Mouse (Mus musculus) layer of hippocampus, adult 2 months (tissue): ENCODE measurements around the gene D3Ertd254e. TPM values are rescaled to one million over a fixed set of nuclear protein-coding genes. Genes with fewer than 3 reads are reported as not detected.
"Not testable (repeated sequence)": the region's sequence is repeated elsewhere in the genome, so short reads cannot be mapped to it uniquely, and the experiment has no call there.

Source experiments
- DNase-seq, 2 experiments: peaks; one replicate each; pipeline ENCODE4 v3.0.0; 2022; ENCODE audit warnings: low spot score in 2 of 2
- H3K27ac ChIP-seq: fragments of 200-600 bp; 2 replicates; pipeline ENCODE4 v1.8.1; 2022
- H3K4me3 ChIP-seq: fragments of 200-600 bp; 2 replicates; pipeline ENCODE4 v1.8.1; 2022; ENCODE audit warnings: mild to moderate bottlenecking
- CTCF ChIP-seq: fragments of 200-600 bp; conservative IDR thresholded peaks from 2 replicates; pipeline ENCODE4 v1.8.1; 2022; ENCODE audit warnings: antibody characterized with exemption, mild to moderate bottlenecking, moderate library complexity
- long read RNA-seq, 2 experiments: library from polyadenylated mRNA; stranded (forward); transcript quantifications; one replicate each; pipeline ENCODE4 v2.0.0; 2021; ENCODE audit warnings: borderline mapping rate in 2 of 2
- total RNA-seq, 2 experiments: library from RNA; stranded (reverse); gene quantifications; 2 replicates each; pipeline ENCODE4 v1.2.3; 2021

D3Ertd254e gene
- 10 to 100 TPM; 16.2 to 18.9 TPM for total RNA-seq
- long read RNA-seq, experiment 1, full-length matches to known transcripts: 7 of 9 reads
- long read RNA-seq, experiment 1, partial matches to known transcripts: 0 of 9 reads
- long read RNA-seq, experiment 1, other reads (novel, unspliced or antisense): 2 of 9 reads
- long read RNA-seq, experiment 2, full-length matches to known transcripts: 1 of 6 reads
- long read RNA-seq, experiment 2, partial matches to known transcripts: 0 of 6 reads
- long read RNA-seq, experiment 2, other reads (novel, unspliced or antisense): 5 of 6 reads

GRCm38 (mm10) chr3:36150934-36151686 is at the start of gene D3Ertd254e:
Gene D3Ertd254e, plus strand, starts transcription at chr3:36151017.
- TF ChIP-seq CTCF: peak; percentile 37; the same call in 1 of the 2 replicates
- DNase-seq: peak; percentile 86 to 90
- H3K4me3 ChIP-seq: peak within 1 kb of the TSS; percentile 91
- H3K27ac ChIP-seq: peak within 1 kb of the TSS; percentile 91

GRCm38 (mm10) chr3:36116076-36116475 is 34.7 kb upstream of the D3Ertd254e start:
- DNase-seq: no peak
- Histone ChIP-seq H3K4me3 (no peak overlapping the region), H3K27ac (no peak overlapping the region)
- no peak for TF ChIP-seq CTCF

- Histone ChIP-seq H3K4me3 (no peak overlapping the region), H3K27ac (no peak overlapping the region)
- no peak for TF ChIP-seq CTCF
- DNase-seq: no peak
Measured at GRCm38 (mm10) chr3:36119684-36120548, 30.9 kb upstream of the D3Ertd254e start.

- DNase-seq, H3K4me3 ChIP-seq, H3K27ac ChIP-seq: not testable (repeated sequence)
Measured at GRCm38 (mm10) chr3:36126176-36126575, 24.6 kb upstream of the D3Ertd254e start.

GRCm38 (mm10) chr3:36136152-36136551 is 14.7 kb upstream of the D3Ertd254e start:
- Histone ChIP-seq H3K27ac (no peak overlapping the region), H3K4me3 (no peak overlapping the region)
- no peak for TF ChIP-seq CTCF
- no peak for DNase-seq

- H3K4me3 ChIP-seq: no peak overlapping the region
- no peak overlapping the region for H3K27ac ChIP-seq
- TF ChIP-seq CTCF: peak; percentile 71
- DNase-seq: no peak
Measured at GRCm38 (mm10) chr3:36137560-36137959, 13.3 kb upstream of the D3Ertd254e start.

- DNase-seq: no peak
- H3K27ac ChIP-seq: no peak overlapping the region
- H3K4me3 ChIP-seq: no peak overlapping the region
- TF ChIP-seq CTCF: no peak
Measured at GRCm38 (mm10) chr3:36138171-36138660, 12.6 kb upstream of the D3Ertd254e start.

- DNase-seq: no peak
- no peak overlapping the region for H3K27ac ChIP-seq
- H3K4me3 ChIP-seq: no peak overlapping the region
- TF ChIP-seq CTCF: no peak
Measured at GRCm38 (mm10) chr3:36138996-36139395, 11.8 kb upstream of the D3Ertd254e start.

GRCm38 (mm10) chr3:36150537-36150933 is 282 bp upstream of the D3Ertd254e start:
- H3K4me3 ChIP-seq: peak overlapping the region; percentile 91
- no peak for TF ChIP-seq CTCF
- DNase-seq: no peak
- peak overlapping the region; percentile 62; the same call in 1 of the 2 replicates for H3K27ac ChIP-seq

- DNase-seq: no peak
- TF ChIP-seq CTCF: peak; percentile 23; the same call in 1 of the 2 replicates
- H3K27ac ChIP-seq: no peak overlapping the region
- no peak overlapping the region for H3K4me3 ChIP-seq
Measured at GRCm38 (mm10) chr3:36155268-36155667, 4.5 kb downstream of the D3Ertd254e start.

GRCm38 (mm10) chr3:36170670-36171210 is 19.9 kb downstream of the D3Ertd254e start:
- DNase-seq: no peak
- no peak for TF ChIP-seq CTCF
- no peak overlapping the region for H3K4me3 ChIP-seq
- H3K27ac ChIP-seq: no peak overlapping the region

GRCm38 (mm10) chr3:36171348-36171747 is 20.5 kb downstream of the D3Ertd254e start:
- no peak for TF ChIP-seq CTCF
- DNase-seq: no peak
- Histone ChIP-seq H3K4me3 (no peak overlapping the region), H3K27ac (no peak overlapping the region)
